Mouse (Mus musculus) bone marrow macrophage, adult 2 months (primary cell): Measurements from ENCODE around the gene Kcnip1. TPM values are rescaled to one million over a fixed set of nuclear protein-coding genes. Genes with fewer than 3 reads are reported as not detected.
A peak's percentile ranks its signal among the peaks of the same experiment; 100 is the strongest.

Experiments
- H3K27ac ChIP-seq: 2 replicates; pipeline ENCODE4 v1.5.1; 2012; ENCODE audit warnings: low read depth, low read length; ENCODE audit not compliant: insufficient read depth
- H3K4me1 ChIP-seq: 2 replicates; pipeline ENCODE4 v1.6.1; 2012; ENCODE audit warnings: low read length; ENCODE audit not compliant: control insufficient read depth, insufficient read depth
- H3K4me3 ChIP-seq: 2 replicates; pipeline ENCODE4 v1.5.1; 2012; ENCODE audit warnings: mild to moderate bottlenecking, low read length, moderate library complexity; ENCODE audit not compliant: insufficient read depth
- CTCF ChIP-seq: IDR thresholded peaks from 2 replicates; pipeline ENCODE4 v1.5.1; 2012; ENCODE audit warnings: low read depth, mild to moderate bottlenecking, low read length, moderate library complexity
- POLR2A ChIP-seq: IDR thresholded peaks from 2 replicates; pipeline ENCODE4 v1.6.1; 2012; ENCODE audit warnings: mild to moderate bottlenecking, low read depth, low read length, borderline replicate concordance
- polyA plus RNA-seq: library from polyadenylated mRNA; stranded (reverse); fragments of >200 nt; gene quantifications from 2 replicates; pipeline ENCODE4 v1.2.4, GENCODE M21; 2012; ENCODE audit not compliant: missing spikeins, insufficient read depth, insufficient read length

Kcnip1 gene
- polyA plus RNA-seq, 1 experiment: not detected

DNA sequence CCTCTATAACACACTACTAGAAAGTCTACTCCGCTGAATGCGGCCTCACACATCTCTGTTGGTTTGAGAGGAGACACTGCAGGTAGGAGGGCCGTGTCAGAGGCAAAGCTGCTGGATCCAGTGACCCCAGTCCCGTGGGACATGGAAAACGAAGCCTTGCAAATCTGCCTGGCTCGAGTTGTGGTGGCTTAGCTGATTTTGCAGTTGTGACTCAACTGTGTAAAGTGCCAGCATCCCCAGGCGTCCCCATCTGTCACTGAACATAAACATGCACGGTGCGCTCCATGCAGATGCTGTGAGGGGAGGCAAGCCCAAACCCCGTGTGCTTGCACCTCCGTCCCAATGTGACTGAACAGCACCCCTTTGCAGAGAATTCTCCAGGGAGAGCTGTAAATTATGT lies 63.5 kb downstream of the Kcnip1 start:
- Histone ChIP-seq H3K27ac (no peak overlapping the region), H3K4me1 (peaks cover 12% of the 10 kb centered on the region), H3K4me3 (no peak overlapping the region)
- no peak for TF ChIP-seq POLR2A
- no peak for TF ChIP-seq CTCF

DNA sequence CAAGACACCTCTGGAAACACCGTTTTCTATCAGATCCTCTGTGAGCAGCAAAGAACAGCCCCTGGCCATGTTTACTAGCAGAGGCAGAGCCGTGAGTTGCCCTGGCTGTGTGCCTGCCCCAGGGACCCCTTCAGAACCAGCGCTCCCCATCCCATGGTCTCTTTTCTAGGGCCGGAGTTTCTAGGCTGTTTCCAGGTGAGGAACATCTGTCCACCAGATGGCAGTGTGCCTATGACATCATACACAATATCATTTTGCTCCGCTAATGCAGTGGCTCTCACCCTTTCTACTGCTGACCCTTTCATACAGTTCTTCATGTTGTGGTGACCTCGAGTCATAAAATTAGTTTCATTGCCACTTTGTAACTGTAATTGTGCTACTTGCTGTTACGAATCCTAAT lies 64.3 kb downstream of the Kcnip1 start:
- no peak for TF ChIP-seq CTCF
- TF ChIP-seq POLR2A: no peak

DNA sequence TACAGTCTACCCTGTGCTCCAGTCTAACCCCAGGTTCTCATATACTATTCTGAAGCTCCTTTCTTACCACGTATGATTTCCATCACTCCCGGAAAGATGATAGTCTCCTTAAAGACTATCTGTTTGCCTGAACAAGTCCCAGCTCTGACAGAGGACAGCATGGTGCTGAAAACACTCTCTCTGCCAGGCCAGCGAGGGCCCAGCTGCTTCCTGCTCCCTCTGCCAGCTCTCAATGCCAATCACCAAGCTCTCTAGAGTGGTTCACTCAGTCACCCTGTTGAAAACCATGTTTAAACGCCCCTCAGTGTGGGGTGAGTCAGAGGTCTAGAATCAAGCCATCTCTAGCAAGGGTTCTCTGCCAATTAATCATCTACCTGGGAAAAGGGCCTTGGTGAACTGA lies 65.1 kb downstream of the Kcnip1 start:
- no peak for TF ChIP-seq CTCF
- Histone ChIP-seq H3K4me3 (no peak overlapping the region), H3K27ac (no peak overlapping the region), H3K4me1 (peaks cover 10% of the 10 kb centered on the region)

More for the DNA sequence above, 64.3 kb downstream of the Kcnip1 start:
- H3K4me3 ChIP-seq: no peak overlapping the region
- no peak overlapping the region for H3K27ac ChIP-seq
- peaks cover 12% of the 10 kb centered on the region for H3K4me1 ChIP-seq

DNA sequence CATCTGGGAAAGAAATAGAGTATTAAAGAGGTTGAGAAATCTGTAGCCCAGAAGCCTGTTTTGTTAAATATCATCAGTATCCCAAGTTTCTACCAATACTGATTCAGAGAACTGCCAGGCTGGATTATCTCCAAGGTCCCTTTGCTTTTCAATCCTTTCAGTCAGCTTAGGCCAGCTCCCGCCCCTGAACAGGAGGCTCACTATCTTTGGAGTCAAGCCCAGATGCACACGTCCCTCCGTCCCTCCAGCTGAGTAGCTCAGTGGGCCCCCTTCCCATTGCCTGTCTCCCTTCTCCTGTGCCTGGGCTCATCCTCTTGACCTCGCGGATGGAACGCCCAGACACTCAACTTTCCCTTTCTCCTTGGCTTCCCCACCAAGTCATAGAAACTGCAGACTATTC lies 65.6 kb downstream of the Kcnip1 start:
- peaks cover 7% of the 10 kb centered on the region for H3K4me1 ChIP-seq
- TF ChIP-seq CTCF: no peak
- TF ChIP-seq POLR2A: no peak
- no peak overlapping the region for H3K4me3 ChIP-seq
- no peak overlapping the region for H3K27ac ChIP-seq

DNA sequence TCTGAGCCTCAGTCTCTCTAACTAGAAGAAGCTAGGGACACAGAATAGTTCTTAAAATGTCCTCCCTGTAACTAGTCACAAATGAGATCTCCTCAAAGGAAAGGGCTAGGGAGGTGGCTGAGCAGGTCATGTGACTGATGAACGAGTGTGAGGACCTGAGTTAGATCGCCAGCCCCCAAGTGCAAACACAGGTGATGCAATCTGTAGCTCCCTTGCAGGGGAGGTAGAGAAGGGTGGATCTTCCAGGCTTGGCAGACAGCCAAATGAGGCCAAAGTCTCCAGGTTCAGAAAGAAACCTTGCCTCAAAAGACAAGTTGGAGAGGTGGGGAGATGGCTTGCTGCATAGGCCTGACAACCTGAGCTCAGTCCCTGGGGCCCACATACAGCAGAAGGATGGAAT lies 66.4 kb downstream of the Kcnip1 start:
- Histone ChIP-seq H3K27ac (no peak overlapping the region), H3K4me1 (peaks cover 3% of the 10 kb centered on the region; the same call in 1 of the 2 replicates), H3K4me3 (no peak overlapping the region)
- TF ChIP-seq POLR2A (no peak), CTCF (no peak)

DNA sequence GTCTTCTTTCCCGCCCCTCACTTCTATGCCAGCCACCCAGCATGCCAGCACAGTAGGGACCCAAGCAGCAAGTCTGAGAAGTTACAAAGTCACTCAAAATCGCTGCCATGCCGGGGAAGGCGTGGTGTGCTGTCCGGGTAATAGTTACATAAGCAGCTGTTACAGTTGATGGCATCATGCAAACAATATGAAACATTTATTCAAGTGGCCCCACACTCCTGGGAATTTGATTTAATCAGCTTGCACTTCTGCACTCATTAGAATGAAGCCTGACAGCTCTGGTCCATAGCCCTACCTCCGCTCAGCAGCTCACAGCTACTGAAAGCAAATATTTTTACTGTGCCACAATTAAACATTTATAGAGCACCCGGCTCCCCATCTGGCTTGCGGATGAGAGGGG lies 67.2 kb downstream of the Kcnip1 start:
- no peak overlapping the region for H3K27ac ChIP-seq
- H3K4me1 ChIP-seq: no peaks in the 10 kb centered on the region
- no peak overlapping the region for H3K4me3 ChIP-seq
- TF ChIP-seq CTCF (no peak), POLR2A (no peak)

DNA sequence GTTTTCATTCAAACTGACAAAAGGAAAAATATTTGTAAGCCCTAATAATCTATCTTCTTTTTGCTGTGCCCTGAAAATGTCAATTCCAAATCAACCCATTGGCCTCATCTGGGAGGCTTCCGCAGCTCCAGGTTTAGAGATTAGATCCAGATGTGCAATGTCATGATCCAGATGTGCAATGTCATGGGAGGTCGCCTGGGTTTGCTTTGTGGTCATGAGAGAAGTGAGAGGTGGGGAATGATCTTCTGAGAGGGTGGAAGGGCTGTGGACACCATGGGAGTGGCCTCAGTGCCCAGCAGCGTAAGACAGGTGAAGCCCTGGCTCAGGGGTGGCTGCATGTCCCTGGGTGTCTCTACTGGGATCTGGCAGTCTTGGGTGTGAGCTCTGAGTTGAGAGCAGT lies 69.9 kb downstream of the Kcnip1 start:
- H3K27ac ChIP-seq: no peak overlapping the region
- no peak overlapping the region for H3K4me3 ChIP-seq
- TF ChIP-seq CTCF (no peak), POLR2A (no peak)
- no peaks in the 10 kb centered on the region for H3K4me1 ChIP-seq

DNA sequence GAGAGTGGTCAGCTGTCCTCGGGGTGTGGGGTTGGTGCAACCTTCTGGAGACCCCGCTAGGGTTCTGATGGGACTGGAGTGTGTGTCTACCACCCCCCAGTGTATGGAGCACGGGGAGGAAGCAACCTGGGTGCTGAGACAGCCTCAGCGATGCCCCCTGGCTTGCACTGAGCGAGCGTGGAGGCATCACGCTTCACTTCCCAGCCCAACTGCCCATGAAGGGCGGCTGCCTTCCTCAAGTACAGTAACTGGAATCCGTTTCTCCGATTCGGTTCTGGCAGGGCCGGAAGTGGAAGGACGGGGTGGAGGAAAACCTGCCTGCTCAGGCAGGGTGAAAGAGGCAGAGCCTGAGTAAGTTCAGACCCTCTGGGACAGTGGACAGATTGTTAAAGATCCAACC lies 71.5 kb downstream of the Kcnip1 start:
- no peak overlapping the region for H3K27ac ChIP-seq
- TF ChIP-seq CTCF (no peak), POLR2A (no peak)
- H3K4me1 ChIP-seq: no peaks in the 10 kb centered on the region
- H3K4me3 ChIP-seq: no peak overlapping the region

DNA sequence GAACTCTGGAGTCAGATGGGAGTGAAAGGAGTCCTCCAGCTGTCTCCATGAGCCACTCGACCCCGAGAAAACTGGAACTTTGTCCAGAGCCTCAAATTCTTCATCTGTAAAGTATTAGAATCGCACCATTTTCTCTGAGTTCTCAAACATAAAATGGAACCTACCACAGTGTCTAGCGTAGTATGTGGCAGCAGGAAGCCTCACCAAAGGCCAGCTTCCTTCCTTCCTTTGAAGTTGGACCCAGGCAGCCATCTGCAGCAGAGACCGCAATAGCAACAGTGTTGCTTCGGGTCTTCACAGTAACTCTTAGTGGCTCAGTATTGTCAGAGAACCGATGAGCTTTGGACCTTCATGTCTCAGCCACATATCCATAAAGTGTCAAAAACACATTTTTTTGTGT lies 73.1 kb downstream of the Kcnip1 start:
- TF ChIP-seq CTCF (no peak), POLR2A (no peak)
- Histone ChIP-seq H3K4me3 (no peak overlapping the region), H3K27ac (no peak overlapping the region), H3K4me1 (no peaks in the 10 kb centered on the region)

DNA sequence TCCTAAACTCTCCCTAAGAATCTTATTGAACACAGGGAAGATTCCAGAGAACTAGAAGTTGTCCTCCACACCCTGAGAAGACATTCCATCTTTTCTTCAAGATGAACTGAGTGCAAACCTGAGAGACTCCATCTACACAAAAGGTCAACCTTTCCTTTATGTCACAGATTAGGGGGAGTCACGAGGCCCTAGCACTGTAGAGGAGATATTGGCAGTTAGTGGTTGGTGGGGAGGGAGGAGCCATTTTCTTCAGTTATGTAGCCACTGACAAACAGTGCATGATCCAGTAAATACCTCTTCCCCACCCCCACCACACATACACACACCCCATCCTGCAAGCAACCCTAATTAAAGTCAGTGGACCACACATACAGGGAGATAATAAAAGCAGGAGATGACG lies 74.5 kb downstream of the Kcnip1 start:
- Histone ChIP-seq H3K4me3 (no peak overlapping the region), H3K27ac (no peak overlapping the region), H3K4me1 (no peaks in the 10 kb centered on the region)
- TF ChIP-seq CTCF (no peak), POLR2A (no peak)

DNA sequence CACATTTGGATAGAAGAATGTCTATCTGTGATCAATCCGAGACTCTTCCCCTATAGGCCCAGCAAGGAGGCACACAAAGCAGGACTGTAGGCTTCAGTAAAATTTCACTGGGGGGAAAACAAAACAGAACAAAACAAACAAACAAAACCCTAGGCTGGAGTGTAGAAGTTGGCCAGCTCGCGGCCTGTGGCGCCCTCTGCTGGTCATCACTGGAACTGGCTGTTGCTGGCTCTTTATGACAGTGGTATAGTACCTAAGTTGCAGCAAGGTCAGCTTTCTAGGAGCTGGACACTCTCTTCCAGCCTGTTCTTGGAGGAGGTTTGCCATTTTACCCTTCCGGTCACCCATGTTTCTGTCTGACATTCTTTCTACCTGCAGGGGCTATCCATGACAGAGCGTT lies 75.4 kb downstream of the Kcnip1 start:
- H3K4me1 ChIP-seq: no peaks in the 10 kb centered on the region
- TF ChIP-seq POLR2A (no peak), CTCF (peak; percentile 99)
- no peak overlapping the region for H3K27ac ChIP-seq
- H3K4me3 ChIP-seq: no peak overlapping the region
